Comparison of ENCODE assay signal across 8 mouse cellular contexts in genomic region chr13:66715191-66716161, GRCm38 (mm10).
DNase-seq lines count a peak whose midpoint lies in the region; ATAC-seq and TF ChIP-seq lines count a peak whose summit lies in the region.
"Not testable (repeated sequence)": the region's sequence is repeated elsewhere in the genome, so short reads cannot be mapped to it uniquely, and the experiment has no call there.

No protein-coding gene starts in this region.

- not testable (repeated sequence) for H3K9ac ChIP-seq in liver, postnatal 0 days (replicated peaks)

- ATAC-seq in liver, postnatal 0 days = not testable (repeated sequence)

- not testable (repeated sequence) for H3K36me3 ChIP-seq in liver, postnatal 0 days (replicated peaks; ENCODE audit: insufficient read depth, low read length); megakaryocyte, embryonic 14.5 days (replicated peaks; ENCODE audit: low read length)

- WGBS in liver, postnatal 0 days (ENCODE audit: insufficient replicate concordance) = 35% methylated on average over 28 of the region's 31 CpGs

- not testable (repeated sequence) for H3K4me1 ChIP-seq in liver, postnatal 0 days (ENCODE audit: insufficient read depth); megakaryocyte, embryonic 14.5 days

- not testable (repeated sequence) for TF ChIP-seq EP300 in liver, postnatal 0 days (IDR thresholded peaks at IDR 0.05; ENCODE audit: low read depth)

- peak; percentile 17; the same call in 1 of the 2 replicates for TF ChIP-seq CTCF in liver, postnatal 0 days (IDR thresholded peaks at IDR 0.05; ENCODE audit: low read depth)

- not testable (repeated sequence) for H3K27me3 ChIP-seq in liver, postnatal 0 days (ENCODE audit: insufficient read depth, low read length); megakaryocyte, embryonic 14.5 days (replicated peaks)

- H3K27ac ChIP-seq in liver, postnatal 0 days (ENCODE audit: low read depth) = not testable (repeated sequence)

- not testable (repeated sequence) for H3K9me3 ChIP-seq in liver, postnatal 0 days (ENCODE audit: low read length)
- H3K9me3 ChIP-seq in megakaryocyte, embryonic 14.5 days = peaks cover 43% of the 10 kb centered on the region

- not testable (repeated sequence) for H3K4me3 ChIP-seq in liver, postnatal 0 days (ENCODE audit: low read depth, low read length)
- H3K4me3 ChIP-seq in megakaryocyte, embryonic 14.5 days (replicated peaks) = peak overlapping the region; percentile 21

- not testable (repeated sequence) for H3K4me2 ChIP-seq in liver, postnatal 0 days (ENCODE audit: low read depth, low read length)

- DNase-seq in 3134 (ENCODE audit: extremely low read depth, insufficient read length, low spot score) = peak; percentile 15
- peak; percentile 97 for DNase-seq in ES-CJ7 (ENCODE audit: low read depth, low spot score)
- DNase-seq in MN1 (ENCODE audit: low spot score) = peak; percentile 6
- DNase-seq in adrenal gland, adult (ENCODE audit: inconsistent age in 2 of 2, low spot score in 1 of 2) = peak; percentile 8 to 66
- peak; percentile 43 for DNase-seq in heart, adult 11 months
- DNase-seq in liver, postnatal 0 days = not testable (repeated sequence)
- peak; percentile 40 for DNase-seq in testis, postnatal 10 days (ENCODE audit: low spot score)
